Mouse (Mus musculus) liver, adult 2 months (tissue): ENCODE measurements around the gene Myadml2. TPM values are rescaled to one million over a fixed set of nuclear protein-coding genes. Genes with fewer than 3 reads are reported as not detected.

Experiments used
- DNase-seq: peaks from one replicate; pipeline ENCODE4 v3.0.0-alpha.2; 2011; ENCODE audit warnings: low read depth, low spot score; ENCODE audit errors: extremely low read depth
- H3K27ac ChIP-seq: fragments of 200-500 bp; replicated peaks from 2 replicates; pipeline ENCODE4 v1.5.1; 2012; ENCODE audit warnings: low read depth, mild to moderate bottlenecking, control low read depth, inconsistent platforms, low read length; ENCODE audit not compliant: insufficient read depth
- H3K27me3 ChIP-seq: fragments of 200-500 bp; 2 replicates; pipeline ENCODE4 v1.6.1; 2012; ENCODE audit warnings: mild to moderate bottlenecking, moderate library complexity, low read length, inconsistent platforms; ENCODE audit not compliant: control insufficient read depth, insufficient read depth
- H3K36me3 ChIP-seq: fragments of 200-500 bp; 2 replicates; pipeline ENCODE4 v1.6.1; 2012; ENCODE audit warnings: low read length, inconsistent platforms; ENCODE audit not compliant: control insufficient read depth, insufficient read depth
- H3K4me1 ChIP-seq: fragments of 200-500 bp; 2 replicates; pipeline ENCODE4 v1.6.1; 2011; ENCODE audit warnings: low read length; ENCODE audit not compliant: control insufficient read depth, insufficient read depth
- H3K4me3 ChIP-seq: fragments of 200-500 bp; 2 replicates; pipeline ENCODE4 v1.5.1; 2011; ENCODE audit warnings: low read depth, mild to moderate bottlenecking, control low read depth, low read length, moderate library complexity; ENCODE audit not compliant: insufficient read depth
- H3K79me2 ChIP-seq: fragments of 200-500 bp; 2 replicates; pipeline ENCODE4 v1.6.1; 2012; ENCODE audit warnings: inconsistent platforms, mild to moderate bottlenecking, low read length, moderate library complexity; ENCODE audit not compliant: control insufficient read depth, insufficient read depth
- H3K9ac ChIP-seq: fragments of 200-500 bp; 2 replicates; pipeline ENCODE4 v1.6.1; 2012; ENCODE audit warnings: low read depth, mild to moderate bottlenecking, control low read depth, inconsistent platforms, low read length
- CTCF ChIP-seq: fragments of 200-500 bp; IDR thresholded peaks from 2 replicates; pipeline ENCODE4 v1.5.1; 2011; ENCODE audit warnings: low read depth, low read length, control low read depth
- POLR2A ChIP-seq: fragments of 200-500 bp; IDR thresholded peaks from 2 replicates; pipeline ENCODE4 v1.6.1; 2011; ENCODE audit warnings: low read length, control low read depth; ENCODE audit not compliant: insufficient read depth; ENCODE audit errors: extremely low read depth
- WGBS: fragments of 180-500 bp; shearing (Covaris S2); methylation state at CpG from one replicate; pipeline ENCODE4 v1.1.7; 2018; 5-methylcytosine and 5-hydroxymethylcytosine counted together
- polyA plus RNA-seq: library from polyadenylated mRNA; depleted of rRNA; stranded (reverse); fragments of >200 nt; gene quantifications from 2 replicates; pipeline ENCODE4 v1.2.3, GENCODE M21; 2012
- total RNA-seq: library from RNA; depleted of rRNA; stranded (reverse); fragments of >200 nt; gene quantifications from 2 replicates; pipeline ENCODE4 v1.2.3, GENCODE M21; 2014

The Myadml2 gene
- total and polyA plus RNA-seq, 2 experiments, result not detected

DNA sequence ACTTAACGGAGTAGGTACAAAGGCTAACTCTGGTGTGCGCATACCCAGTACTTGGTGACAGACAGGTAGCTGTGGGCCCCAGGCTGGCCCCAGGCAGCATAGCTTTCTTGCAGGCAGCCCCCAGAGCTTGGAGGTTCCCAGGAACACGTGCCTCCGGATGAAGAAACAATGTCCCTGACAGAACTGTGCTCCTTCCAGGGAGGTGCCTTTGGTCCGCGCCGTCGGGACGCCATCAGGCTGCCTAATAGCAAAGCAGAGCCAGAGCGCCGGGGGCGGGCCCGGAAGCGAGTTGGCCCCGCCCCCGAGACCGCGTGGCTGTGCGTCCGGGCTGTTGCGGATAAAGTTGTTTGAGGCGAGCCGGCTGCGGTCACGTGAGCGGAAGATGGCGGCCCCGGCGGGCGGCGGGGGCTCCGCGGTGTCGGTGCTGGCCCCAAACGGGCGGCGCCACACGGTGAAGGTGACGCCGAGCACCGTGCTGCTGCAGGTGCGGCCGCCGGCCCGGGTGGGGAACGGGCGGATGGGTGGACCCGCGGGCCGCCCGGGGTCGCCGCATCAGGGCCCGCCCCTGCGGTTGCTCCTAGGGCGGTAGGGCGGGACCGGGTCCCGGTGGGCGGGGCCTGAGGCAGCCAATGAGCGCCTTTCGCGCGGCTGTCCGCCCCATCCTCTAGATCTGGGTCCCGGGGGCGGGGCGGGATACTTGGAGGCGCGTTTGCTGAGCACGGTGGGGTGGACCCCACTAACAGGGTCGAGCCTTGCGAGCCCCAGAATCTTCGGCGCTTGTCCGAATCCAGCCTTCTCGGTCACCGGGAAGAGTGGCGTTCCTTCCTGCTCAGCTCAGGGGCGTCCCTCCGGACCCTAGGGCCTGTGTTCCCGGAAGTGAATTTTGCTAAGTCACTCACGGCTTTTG lies 25.0 kb upstream of the Myadml2 start, which contains the start of gene Aspscr1:
TSS of gene Aspscr1 (plus strand) at position 287 of the 907 bp plus-strand sequence.
- Histone ChIP-seq H3K36me3 (no peaks in the 10 kb centered on the region), H3K9ac (peak within 1 kb of the TSS; percentile 94), H3K27me3 (no peaks in the 10 kb centered on the region), H3K4me3 (peak within 1 kb of the TSS; percentile 95), H3K4me1 (peaks cover 30% of the 10 kb centered on the region), H3K27ac (peak within 1 kb of the TSS; percentile 99), H3K79me2 (peaks cover 14% of the 10 kb centered on the region; the same call in 1 of the 2 replicates)
- TF ChIP-seq POLR2A (peak; percentile 90), CTCF (no peak)
- WGBS, result under 1% methylated on average over 83 of the region's 83 CpGs
- peak; percentile 79 for DNase-seq

DNA sequence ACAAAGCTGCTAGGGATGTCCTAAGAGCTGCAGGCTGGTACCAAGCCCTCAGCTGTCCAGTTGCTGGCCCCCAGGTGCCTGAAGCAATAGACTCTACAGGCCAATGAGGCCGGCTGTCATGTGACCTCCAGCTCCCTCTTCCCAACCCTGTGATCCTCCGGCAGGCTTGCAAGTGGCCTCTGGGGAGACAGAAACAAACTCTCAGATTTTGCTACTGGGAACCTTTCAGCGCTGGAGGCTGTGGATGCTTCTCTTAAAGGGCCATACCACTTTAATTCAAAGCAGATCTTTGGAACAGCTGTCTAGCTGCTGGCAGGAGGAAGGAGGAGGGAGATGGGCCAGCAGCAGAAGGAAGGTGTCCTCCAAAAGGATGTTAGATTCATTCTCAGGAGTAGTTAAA lies 18.7 kb upstream of the Myadml2 start:
- no peaks in the 10 kb centered on the region for H3K79me2 ChIP-seq
- H3K36me3 ChIP-seq, result no peaks in the 10 kb centered on the region
- 60% methylated on average over 3 of the region's 3 CpGs for WGBS
- no peak overlapping the region for H3K9ac ChIP-seq
- no peaks in the 10 kb centered on the region for H3K4me1 ChIP-seq
- DNase-seq, result no peak
- H3K4me3 ChIP-seq, result no peak overlapping the region
- no peaks in the 10 kb centered on the region for H3K27me3 ChIP-seq
- TF ChIP-seq POLR2A, result no peak
- no peak for TF ChIP-seq CTCF
- no peak overlapping the region for H3K27ac ChIP-seq

DNA sequence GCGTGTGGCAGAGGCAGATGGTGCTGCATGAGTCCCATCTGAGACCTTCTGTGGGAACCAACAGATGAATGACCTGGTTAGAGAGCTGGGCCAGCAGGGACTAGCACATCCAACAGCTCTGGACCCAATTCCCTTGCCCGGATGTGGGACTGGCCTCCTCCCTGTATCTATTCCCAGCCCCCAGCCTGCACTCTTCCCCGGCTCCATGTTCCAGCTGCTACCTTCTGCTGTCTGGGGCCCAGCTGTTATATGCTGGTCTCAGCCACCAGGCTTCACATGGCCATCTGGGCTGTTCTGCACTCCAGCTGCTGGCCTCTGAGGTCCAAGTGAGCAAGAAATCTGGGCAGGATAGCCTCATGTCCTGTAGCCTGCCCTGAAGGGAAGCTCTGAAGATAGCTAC lies 17.4 kb upstream of the Myadml2 start:
- 71% methylated on average over 3 of the region's 3 CpGs for WGBS
- Histone ChIP-seq H3K79me2 (no peaks in the 10 kb centered on the region), H3K4me1 (0 out of 2 replicates have a peak, but pooled peaks cover 3% of the 10 kb centered on the region), H3K36me3 (no peaks in the 10 kb centered on the region), H3K27me3 (no peaks in the 10 kb centered on the region), H3K27ac (no peak overlapping the region), H3K9ac (no peak overlapping the region), H3K4me3 (no peak overlapping the region)
- no peak for DNase-seq
- TF ChIP-seq POLR2A (no peak), CTCF (no peak)

DNA sequence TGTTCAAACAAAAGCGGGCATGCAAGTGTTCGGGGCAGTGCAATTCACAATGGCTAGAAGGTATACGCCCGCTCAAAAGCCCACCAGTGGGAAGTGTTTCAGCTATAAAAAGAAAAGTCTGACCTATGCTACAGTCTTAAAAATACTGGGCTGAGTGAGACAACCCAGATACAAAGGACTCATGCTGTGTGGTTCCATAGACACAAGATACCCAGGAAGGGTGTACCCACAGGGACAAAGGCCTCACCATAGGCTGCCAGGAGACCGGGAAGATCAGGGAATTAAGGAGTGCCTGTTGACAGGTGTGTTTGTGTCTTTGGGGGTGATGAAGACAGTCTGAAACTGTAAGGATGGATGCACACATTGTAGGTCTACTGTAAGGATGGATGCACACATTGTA lies 15.8 kb upstream of the Myadml2 start:
- Histone ChIP-seq H3K9ac (no peak overlapping the region), H3K36me3 (no peaks in the 10 kb centered on the region), H3K79me2 (no peaks in the 10 kb centered on the region), H3K4me3 (no peak overlapping the region), H3K27ac (no peak overlapping the region), H3K27me3 (no peaks in the 10 kb centered on the region), H3K4me1 (0 out of 2 replicates have a peak, but pooled peaks cover 3% of the 10 kb centered on the region)
- DNase-seq, result no peak
- TF ChIP-seq CTCF (no peak), POLR2A (no peak)
- WGBS, result 96% methylated on average over 5 of the region's 5 CpGs

DNA sequence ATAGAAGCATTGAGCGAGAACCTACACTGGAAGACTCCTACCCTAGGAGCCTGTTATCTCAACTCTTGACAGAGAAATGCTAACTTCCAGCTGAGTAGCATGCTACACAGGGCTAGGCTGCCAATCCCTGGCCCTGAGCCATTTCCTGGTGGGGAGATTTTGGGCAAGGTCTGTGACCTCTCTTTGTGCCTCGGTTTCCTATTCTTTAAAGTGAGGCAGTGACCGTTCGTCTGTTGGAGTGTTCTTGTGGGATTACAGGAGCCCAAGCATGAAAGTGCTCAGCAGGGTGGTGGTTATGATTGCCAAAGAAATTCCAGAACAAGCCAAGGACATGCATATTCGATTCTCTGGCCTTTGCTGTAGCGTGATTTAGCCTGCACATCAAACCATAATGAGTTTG lies 14.8 kb upstream of the Myadml2 start:
- H3K4me1 ChIP-seq, result 0 out of 2 replicates have a peak, but pooled peaks cover 3% of the 10 kb centered on the region
- H3K27me3 ChIP-seq, result no peaks in the 10 kb centered on the region
- H3K4me3 ChIP-seq, result no peak overlapping the region
- H3K79me2 ChIP-seq, result no peaks in the 10 kb centered on the region
- H3K27ac ChIP-seq, result no peak overlapping the region
- 76% methylated on average over 6 of the region's 6 CpGs for WGBS
- no peak for DNase-seq
- TF ChIP-seq CTCF (no peak), POLR2A (no peak)
- no peak overlapping the region for H3K9ac ChIP-seq
- no peaks in the 10 kb centered on the region for H3K36me3 ChIP-seq

DNA sequence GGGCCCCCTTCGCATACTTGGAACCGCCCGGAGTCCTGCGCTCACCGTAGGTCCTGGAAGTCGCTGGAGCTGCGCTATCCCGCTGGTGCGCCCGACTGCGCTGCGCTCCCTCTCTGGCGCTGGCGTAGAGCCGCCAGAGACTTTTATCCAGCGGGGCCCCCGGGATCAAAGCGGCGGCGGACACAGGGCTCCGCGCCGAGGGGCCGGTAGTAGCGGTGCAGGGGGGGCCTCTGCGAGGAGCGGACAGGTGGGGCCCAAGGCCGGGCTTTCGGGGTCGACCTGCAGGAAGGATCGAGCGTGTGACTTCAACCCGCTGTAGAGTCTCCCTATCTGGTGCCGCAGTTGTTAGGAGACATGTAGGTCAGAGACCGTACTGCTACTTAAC lies 13.1 kb upstream of the Myadml2 start, which contains the start of gene Notum:
TSS of gene Notum (minus strand) at position 100 of the 385 bp plus-strand sequence.
- Histone ChIP-seq H3K4me3 (peak within 1 kb of the TSS; percentile 59), H3K27me3 (no peaks in the 10 kb centered on the region), H3K4me1 (0 out of 2 replicates have a peak, but pooled peaks cover 3% of the 10 kb centered on the region), H3K36me3 (no peaks in the 10 kb centered on the region), H3K9ac (peak within 1 kb of the TSS; percentile 86), H3K27ac (peak within 1 kb of the TSS; percentile 64), H3K79me2 (no peaks in the 10 kb centered on the region)
- TF ChIP-seq CTCF (no peak), POLR2A (no peak)
- WGBS, result 2% methylated on average over 35 of the region's 35 CpGs
- peak; percentile 35 for DNase-seq
